Comparison of ENCODE assay signal across 12 mouse cellular contexts in the genomic region with DNA sequence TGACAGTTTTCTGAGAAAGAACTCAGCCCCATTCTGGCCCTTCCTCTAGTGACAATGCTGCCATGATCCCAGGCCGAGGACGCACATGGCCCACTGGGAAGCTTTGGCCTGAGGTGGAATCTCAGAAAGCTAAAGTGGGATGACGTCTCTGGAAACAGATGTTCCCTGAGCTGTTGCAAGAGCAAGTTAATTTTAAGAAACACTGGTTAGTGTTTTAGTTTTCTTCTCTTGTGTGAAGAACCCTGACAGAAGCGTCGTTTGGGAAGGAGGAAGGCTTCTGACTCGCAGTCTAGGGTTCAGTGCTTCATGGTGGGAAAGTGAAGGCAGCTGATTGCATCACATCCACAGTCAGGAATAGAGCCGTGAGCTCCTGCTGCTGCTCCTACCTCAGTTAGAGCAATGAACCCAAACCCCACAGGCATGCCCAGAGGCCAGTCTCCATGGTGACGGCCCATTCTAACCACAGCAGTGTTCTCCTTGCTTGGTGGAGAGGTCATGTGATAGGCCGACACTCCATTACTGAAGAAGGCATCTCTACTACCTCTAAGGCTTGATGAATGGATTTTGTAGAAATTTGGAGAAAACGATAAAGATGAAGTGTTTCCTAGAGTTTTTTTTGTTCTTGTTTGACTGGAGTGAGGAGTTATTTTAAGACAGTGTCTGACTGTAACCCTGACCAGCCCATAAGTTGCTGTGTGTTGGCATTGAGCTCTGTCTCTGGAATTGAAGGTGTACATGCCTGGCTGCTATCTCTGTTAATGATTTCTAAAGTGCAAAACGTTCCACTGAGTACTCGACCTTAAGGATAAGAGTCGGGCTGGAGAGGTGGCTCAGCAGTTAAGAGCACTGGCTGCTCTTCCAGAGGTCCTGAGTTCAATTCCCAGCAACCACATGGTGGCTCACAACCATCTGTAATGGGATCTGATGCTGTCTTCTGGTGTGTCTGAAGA. TPM values are rescaled to one million over a fixed set of nuclear protein-coding genes. Genes with fewer than 3 reads are reported as not detected.
DNase-seq lines count a peak whose midpoint lies in the region; ATAC-seq lines count a peak whose summit lies in the region.
"Had no signal": no experiment of that assay in that cellular context is flagged by ENCODE, and none has a peak within 500 bp of the region (broad histone marks: within the 10 kb centered on the region; RNA-seq: fewer than 3 reads in every experiment).

No protein-coding gene starts in this region.

- 0 out of 2 replicates have a peak, but pooled peaks have one; percentile 34 for ATAC-seq in cerebellum, adult (ENCODE audit: insufficient number of reproducible peaks, low FRiP score, low TSS enrichment)
- ATAC-seq in granulocyte monocyte progenitor cell, adult 5-6 weeks (replicated peaks; ENCODE audit: poor library complexity, severe bottlenecking), result peak; percentile 60
- no peak for ATAC-seq in midbrain, embryonic 14.5 days (ENCODE audit: low FRiP score, low TSS enrichment)
- ATAC-seq: activated CD4-positive, CD25-positive, alpha-beta regulatory T cell, adult 4 months had no signal

- no peak overlapping the region for H3K27ac ChIP-seq in midbrain, embryonic 14.5 days (replicated peaks; ENCODE audit: low read depth, low read length)
- H3K27ac ChIP-seq: heart, embryonic 13.5 days; stomach, postnatal 0 days had no signal

- H3K4me2 ChIP-seq in midbrain, embryonic 14.5 days (ENCODE audit: low read length), result no peak overlapping the region
- H3K4me2 ChIP-seq: heart, embryonic 13.5 days had no signal

- no peaks in the 10 kb centered on the region for H3K9me3 ChIP-seq in midbrain, embryonic 14.5 days (ENCODE audit: control insufficient read depth, low read length)
- H3K9me3 ChIP-seq: heart, embryonic 13.5 days had no signal

- intact Hi-C loops in heart, postnatal 25 days (cut with DNase I), result loop anchor here (5.0 to 10.0 kb wide), 2 partner anchors 126 to 439 kb away; no protein-coding TSS in a partner anchor

- no peaks in the 10 kb centered on the region for H3K27me3 ChIP-seq in midbrain, embryonic 14.5 days (ENCODE audit: control insufficient read depth, insufficient read depth, low read length)
- H3K27me3 ChIP-seq: heart, embryonic 13.5 days had no signal

- no peaks in the 10 kb centered on the region for H3K4me1 ChIP-seq in midbrain, embryonic 14.5 days (ENCODE audit: control insufficient read depth, insufficient read depth, low read length)

- no peak overlapping the region for H3K9ac ChIP-seq in midbrain, embryonic 14.5 days (replicated peaks; ENCODE audit: low read length)
- H3K9ac ChIP-seq: heart, embryonic 13.5 days had no signal

- H3K36me3 ChIP-seq in midbrain, embryonic 14.5 days (ENCODE audit: control insufficient read depth, insufficient read depth, low read length), result peaks cover 5% of the 10 kb centered on the region; the same call in 1 of the 2 replicates

- WGBS in midbrain, embryonic 14.5 days, result 67% methylated on average over 13 of the region's 13 CpGs

- DNase-seq in cerebellum, postnatal 10 days, result no peak
- peak; percentile 27 to 39 for DNase-seq in lung, adult 18-20 months
- no peak for DNase-seq in lung, postnatal 14 days
- peak; percentile 26 for DNase-seq in midbrain, embryonic 14.5 days
- DNase-seq in urinary bladder, adult 18-20 months (ENCODE audit: low spot score in 2 of 2), result no peak
- no peak for DNase-seq in heart, postnatal 25 days (ENCODE audit: low spot score)
- DNase-seq: cerebellum, adult 18-20 months had no signal

- no peak overlapping the region for H3K4me3 ChIP-seq in midbrain, embryonic 14.5 days (replicated peaks; ENCODE audit: low read depth, low read length)
- H3K4me3 ChIP-seq: heart, embryonic 13.5 days had no signal

RNA-seq across cellular contexts. Expression of gene Atg5, which starts 57.7 kb away (rescaled TPM):
- total RNA-seq in granulocyte monocyte progenitor cell, adult 5-6 weeks (2014; fragmentation: Nextera tagmentation), result 25.2 and 32.4 TPM in 2 replicates
- 33.0 and 42.7 TPM in 2 replicates for total RNA-seq in granulocyte monocyte progenitor cell, adult 5-6 weeks (2017)
- 49.7 and 52.8 TPM in 2 replicates for polyA plus RNA-seq in midbrain, embryonic 14.5 days (2014; fragmentation: Nextera tagmentation; extraction: Ambion mirVana)
- 10 to 100 TPM; 14.9 to 15.4 TPM for total RNA-seq in heart, postnatal 25 days (2021)

Comparison
In these comparisons a context has a peak if more than half of its experiments do, and no peak if none do; other contexts are left out.
1. DNase-seq: peak in lung, adult 18-20 months (2 of 2) and midbrain, embryonic 14.5 days (single experiment); none in cerebellum, postnatal 10 days (0 of 2), lung, postnatal 14 days (single experiment), urinary bladder, adult 18-20 months (0 of 2) and heart, postnatal 25 days (single experiment).